Mouse (Mus musculus) hindbrain, embryonic 10.5 days (tissue): ENCODE data around the gene Derl3. TPM values are rescaled to one million over a fixed set of nuclear protein-coding genes. Genes with fewer than 3 reads are reported as not detected.
"Not testable (repeated sequence)": the region's sequence is repeated elsewhere in the genome, so short reads cannot be mapped to it uniquely, and the experiment has no call there.

Experiments used
- DNase-seq: peaks from one replicate; pipeline ENCODE4 v3.0.0-alpha.2; 2017; ENCODE audit warnings: low spot score
- H3K27ac ChIP-seq: fragments of 300-500 bp; sonication (generic); 2 replicates; pipeline ENCODE4 v1.5.1; 2016; ENCODE audit warnings: mild to moderate bottlenecking, moderate library complexity
- H3K27me3 ChIP-seq: fragments of 300-500 bp; sonication (generic); 2 replicates; pipeline ENCODE4 v1.6.1; 2016; ENCODE audit warnings: mild to moderate bottlenecking; ENCODE audit not compliant: poor library complexity, insufficient read depth, severe bottlenecking
- H3K36me3 ChIP-seq: fragments of 300-500 bp; sonication (generic); 2 replicates; pipeline ENCODE4 v1.6.1; 2016; ENCODE audit warnings: mild to moderate bottlenecking, moderate library complexity
- H3K4me1 ChIP-seq: fragments of 300-500 bp; sonication (generic); replicated peaks from 2 replicates; pipeline ENCODE4 v1.6.1; 2016; ENCODE audit warnings: mild to moderate bottlenecking
- H3K4me3 ChIP-seq: fragments of 300-500 bp; sonication (generic); 2 replicates; pipeline ENCODE4 v1.5.1; 2016; ENCODE audit warnings: mild to moderate bottlenecking, moderate library complexity
- H3K9me3 ChIP-seq: fragments of 300-500 bp; sonication (generic); 2 replicates; pipeline ENCODE4 v1.6.1; 2016; ENCODE audit warnings: mild to moderate bottlenecking, moderate library complexity
- WGBS: fragments of 180-500 bp; shearing (Covaris S2); methylation state at CpG from one replicate; pipeline ENCODE4 v1.1.7; 2016; 5-methylcytosine and 5-hydroxymethylcytosine counted together
- polyA plus RNA-seq: library from polyadenylated mRNA; unstranded; fragments of >200 nt; fragmentation: Nextera tagmentation; extraction: Ambion mirVana; gene quantifications from 2 replicates; pipeline ENCODE4 v1.2.1, GENCODE M21; 2016

Gene Derl3
- 1.6 and 3.1 TPM in 2 replicates for polyA plus RNA-seq

GRCm38 (mm10) chr10:75893089-75893750 lies at the start of gene Derl3:
Derl3 (plus strand) TSS chr10:75893413.
- peaks cover 46% of the 10 kb centered on the region for H3K4me1 ChIP-seq
- 2% methylated on average over 51 of the region's 51 CpGs for WGBS
- no peaks in the 10 kb centered on the region for H3K27me3 ChIP-seq
- H3K36me3 ChIP-seq: peaks cover 49% of the 10 kb centered on the region
- DNase-seq: peak; percentile 97
- peak within 1 kb of the TSS; percentile 64 for H3K27ac ChIP-seq
- H3K9me3 ChIP-seq: no peaks in the 10 kb centered on the region
- H3K4me3 ChIP-seq: peak within 1 kb of the TSS; percentile 57

- not testable (repeated sequence) for H3K9me3 ChIP-seq, H3K36me3 ChIP-seq, H3K27ac ChIP-seq, H3K27me3 ChIP-seq, H3K4me1 ChIP-seq, H3K4me3 ChIP-seq, DNase-seq
- 81% methylated on average over 6 of the region's 6 CpGs for WGBS
Observed at GRCm38 (mm10) chr10:75843898-75844297, 49.3 kb upstream of the Derl3 start.

- peaks cover 17% of the 10 kb centered on the region for H3K4me1 ChIP-seq
- WGBS: 89% methylated on average over 1 of the region's 1 CpGs
- no peak for DNase-seq
- no peak overlapping the region for H3K27ac ChIP-seq
- no peaks in the 10 kb centered on the region for H3K9me3 ChIP-seq
- no peaks in the 10 kb centered on the region for H3K27me3 ChIP-seq
- no peaks in the 10 kb centered on the region for H3K36me3 ChIP-seq
- H3K4me3 ChIP-seq: no peak overlapping the region
Observed at GRCm38 (mm10) chr10:75844800-75845199, 48.4 kb upstream of the Derl3 start.

- WGBS: 85% methylated on average over 6 of the region's 6 CpGs
- Histone ChIP-seq H3K4me1 (peaks cover 20% of the 10 kb centered on the region), H3K36me3 (no peaks in the 10 kb centered on the region), H3K4me3 (no peak overlapping the region), H3K9me3 (no peaks in the 10 kb centered on the region), H3K27ac (no peak overlapping the region), H3K27me3 (no peaks in the 10 kb centered on the region)
- no peak for DNase-seq
Observed at GRCm38 (mm10) chr10:75845306-75845930, 47.8 kb upstream of the Derl3 start.

- DNase-seq: no peak
Observed at GRCm38 (mm10) chr10:75848382-75848781, 44.8 kb upstream of the Derl3 start.

GRCm38 (mm10) chr10:75851076-75851475 lies 42.1 kb upstream of the Derl3 start:
- 3% methylated on average over 6 of the region's 6 CpGs for WGBS
- no peak for DNase-seq
- Histone ChIP-seq H3K4me1 (peaks cover 35% of the 10 kb centered on the region), H3K4me3 (peak overlapping the region; percentile 3; the same call in 1 of the 2 replicates), H3K36me3 (peaks cover 6% of the 10 kb centered on the region), H3K27me3 (peaks cover 5% of the 10 kb centered on the region; the same call in 1 of the 2 replicates), H3K27ac (peak overlapping the region; percentile 46; the same call in 1 of the 2 replicates), H3K9me3 (no peaks in the 10 kb centered on the region)

More at GRCm38 (mm10) chr10:75848382-75848781, 44.8 kb upstream of the Derl3 start:
- H3K36me3 ChIP-seq: no peaks in the 10 kb centered on the region
- H3K27me3 ChIP-seq: peaks cover 5% of the 10 kb centered on the region; the same call in 1 of the 2 replicates
- H3K9me3 ChIP-seq: no peaks in the 10 kb centered on the region
- H3K27ac ChIP-seq: no peak overlapping the region; the same call in 1 of the 2 replicates
- peaks cover 35% of the 10 kb centered on the region for H3K4me1 ChIP-seq
- no peak overlapping the region for H3K4me3 ChIP-seq
- WGBS: 29% methylated on average over 3 of the region's 3 CpGs

GRCm38 (mm10) chr10:75851681-75852080 lies 41.5 kb upstream of the Derl3 start:
- peaks cover 13% of the 10 kb centered on the region for H3K36me3 ChIP-seq
- peaks cover 5% of the 10 kb centered on the region; the same call in 1 of the 2 replicates for H3K27me3 ChIP-seq
- no peak for DNase-seq
- 27% methylated on average over 3 of the region's 3 CpGs for WGBS
- H3K9me3 ChIP-seq: no peaks in the 10 kb centered on the region
- H3K4me1 ChIP-seq: peaks cover 32% of the 10 kb centered on the region
- no peak overlapping the region for H3K4me3 ChIP-seq
- H3K27ac ChIP-seq: peak overlapping the region; percentile 46; the same call in 1 of the 2 replicates

- H3K4me1 ChIP-seq: peaks cover 39% of the 10 kb centered on the region
- peaks cover 5% of the 10 kb centered on the region; the same call in 1 of the 2 replicates for H3K27me3 ChIP-seq
- no peak for DNase-seq
- H3K27ac ChIP-seq: no peak overlapping the region
- no peaks in the 10 kb centered on the region for H3K9me3 ChIP-seq
- 93% methylated on average over 12 of the region's 12 CpGs for WGBS
- H3K36me3 ChIP-seq: peaks cover 22% of the 10 kb centered on the region
- H3K4me3 ChIP-seq: no peak overlapping the region
Observed at GRCm38 (mm10) chr10:75852539-75853125, 40.6 kb upstream of the Derl3 start.

- H3K4me3 ChIP-seq: no peak overlapping the region
- WGBS: 30% methylated on average over 10 of the region's 10 CpGs
- peaks cover 30% of the 10 kb centered on the region for H3K36me3 ChIP-seq
- DNase-seq: peak; percentile 83
- H3K4me1 ChIP-seq: peaks cover 45% of the 10 kb centered on the region
- peaks cover 5% of the 10 kb centered on the region; the same call in 1 of the 2 replicates for H3K27me3 ChIP-seq
- H3K9me3 ChIP-seq: no peaks in the 10 kb centered on the region
- H3K27ac ChIP-seq: peak overlapping the region; percentile 45; the same call in 1 of the 2 replicates
Observed at GRCm38 (mm10) chr10:75853452-75853851, 39.8 kb upstream of the Derl3 start.

- no peaks in the 10 kb centered on the region for H3K9me3 ChIP-seq
- 67% methylated on average over 5 of the region's 5 CpGs for whole genome bisulfite sequencing
- no peak for DNase-seq
Observed at GRCm38 (mm10) chr10:75854096-75854495, 39.1 kb upstream of the Derl3 start.

GRCm38 (mm10) chr10:75854791-75855190 lies 38.4 kb upstream of the Derl3 start:
- no peaks in the 10 kb centered on the region for H3K9me3 ChIP-seq
- WGBS: 92% methylated on average over 6 of the region's 6 CpGs
- H3K36me3 ChIP-seq: peaks cover 34% of the 10 kb centered on the region
- H3K27ac ChIP-seq: no peak overlapping the region
- H3K4me1 ChIP-seq: peaks cover 42% of the 10 kb centered on the region
- peaks cover 5% of the 10 kb centered on the region; the same call in 1 of the 2 replicates for H3K27me3 ChIP-seq
- no peak overlapping the region for H3K4me3 ChIP-seq
- DNase-seq: no peak

More at GRCm38 (mm10) chr10:75854096-75854495, 39.1 kb upstream of the Derl3 start:
- Histone ChIP-seq H3K27ac (no peak overlapping the region), H3K4me3 (no peak overlapping the region), H3K36me3 (peaks cover 34% of the 10 kb centered on the region), H3K27me3 (peaks cover 5% of the 10 kb centered on the region; the same call in 1 of the 2 replicates), H3K4me1 (peaks cover 45% of the 10 kb centered on the region)

- H3K4me3 ChIP-seq: no peak overlapping the region
- H3K27ac ChIP-seq: no peak overlapping the region
- no peaks in the 10 kb centered on the region for H3K9me3 ChIP-seq
- DNase-seq: no peak
- WGBS: 90% methylated on average over 15 of the region's 15 CpGs
- peaks cover 34% of the 10 kb centered on the region for H3K36me3 ChIP-seq
- H3K27me3 ChIP-seq: peaks cover 5% of the 10 kb centered on the region; the same call in 1 of the 2 replicates
- H3K4me1 ChIP-seq: peaks cover 43% of the 10 kb centered on the region
Observed at GRCm38 (mm10) chr10:75855416-75855981, 37.7 kb upstream of the Derl3 start.
